Mouse (Mus musculus): ENCODE data around the gene Vdac1. TPM values are rescaled to one million over a fixed set of nuclear protein-coding genes. Genes with fewer than 3 reads are reported as not detected.

The Vdac1 gene
- polyA plus RNA-seq, 1 experiment from 2014 or later: 265 TPM

- Histone ChIP-seq H3K36me3 (ENCODE audit: control insufficient read depth, insufficient read depth, low read length) (no peaks in the 10 kb centered on the region), H3K9me3 (ENCODE audit: control insufficient read depth, low read length) (no peaks in the 10 kb centered on the region), H3K9ac (ENCODE audit: low read depth, low read length) (peak overlapping the region; percentile 98), H3K27ac (ENCODE audit: low read depth, low read length) (peak overlapping the region; percentile 97), H3K4me3 (ENCODE audit: low read length) (peak overlapping the region; percentile 97), H3K27me3 (ENCODE audit: control insufficient read depth, insufficient read depth, low read length) (no peaks in the 10 kb centered on the region), H3K4me2 (replicated peaks; ENCODE audit: low read depth, low read length) (peak overlapping the region; percentile 58), H3K4me1 (ENCODE audit: control insufficient read depth, insufficient read depth, low read length) (peaks cover 35% of the 10 kb centered on the region)
- ATAC-seq (ENCODE audit: low FRiP score, low TSS enrichment): peak; percentile 58
- under 1% methylated on average over 47 of the region's 47 CpGs for WGBS
Observed at GRCm38 (mm10) chr11:52361287-52361921, 744 bp downstream of the Vdac1 start.

GRCm38 (mm10) chr11:52364376-52364775 is 3.7 kb downstream of the Vdac1 start:
- peaks cover 35% of the 10 kb centered on the region for H3K4me1 ChIP-seq (ENCODE audit: control insufficient read depth, insufficient read depth, low read length)
- H3K36me3 ChIP-seq (ENCODE audit: control insufficient read depth, insufficient read depth, low read length): no peaks in the 10 kb centered on the region
- no peaks in the 10 kb centered on the region for H3K27me3 ChIP-seq (ENCODE audit: control insufficient read depth, insufficient read depth, low read length)
- no peak overlapping the region for H3K27ac ChIP-seq (ENCODE audit: low read depth, low read length)
- no peaks in the 10 kb centered on the region for H3K9me3 ChIP-seq (ENCODE audit: control insufficient read depth, low read length)
- H3K4me2 ChIP-seq (replicated peaks; ENCODE audit: low read depth, low read length): no peak overlapping the region
- ATAC-seq (ENCODE audit: low FRiP score, low TSS enrichment): no peak
- 77% methylated on average over 2 of the region's 2 CpGs for WGBS
- H3K4me3 ChIP-seq (ENCODE audit: low read length): no peak overlapping the region
- no peak overlapping the region for H3K9ac ChIP-seq (ENCODE audit: low read depth, low read length)

GRCm38 (mm10) chr11:52365143-52365542 is 4.5 kb downstream of the Vdac1 start:
- Histone ChIP-seq H3K27me3 (ENCODE audit: control insufficient read depth, insufficient read depth, low read length) (no peaks in the 10 kb centered on the region), H3K4me1 (ENCODE audit: control insufficient read depth, insufficient read depth, low read length) (peaks cover 29% of the 10 kb centered on the region), H3K4me2 (replicated peaks; ENCODE audit: low read depth, low read length) (no peak overlapping the region), H3K36me3 (ENCODE audit: control insufficient read depth, insufficient read depth, low read length) (no peaks in the 10 kb centered on the region), H3K9ac (ENCODE audit: low read depth, low read length) (no peak overlapping the region), H3K27ac (ENCODE audit: low read depth, low read length) (peak overlapping the region; percentile 19; the same call in 1 of the 2 replicates), H3K4me3 (ENCODE audit: low read length) (no peak overlapping the region), H3K9me3 (ENCODE audit: control insufficient read depth, low read length) (no peaks in the 10 kb centered on the region)
- no peak for ATAC-seq (ENCODE audit: low FRiP score, low TSS enrichment)
- 71% methylated on average over 1 of the region's 1 CpGs for WGBS

GRCm38 (mm10) chr11:52366358-52366757 is 5.7 kb downstream of the Vdac1 start:
- H3K27me3 ChIP-seq (ENCODE audit: control insufficient read depth, insufficient read depth, low read length): no peaks in the 10 kb centered on the region
- no peaks in the 10 kb centered on the region for H3K9me3 ChIP-seq (ENCODE audit: control insufficient read depth, low read length)
- no peak overlapping the region for H3K4me3 ChIP-seq (ENCODE audit: low read length)
- ATAC-seq (ENCODE audit: low FRiP score, low TSS enrichment): no peak
- peaks cover 28% of the 10 kb centered on the region for H3K4me1 ChIP-seq (ENCODE audit: control insufficient read depth, insufficient read depth, low read length)
- no peak overlapping the region for H3K27ac ChIP-seq (ENCODE audit: low read depth, low read length)
- H3K36me3 ChIP-seq (ENCODE audit: control insufficient read depth, insufficient read depth, low read length): no peaks in the 10 kb centered on the region
- H3K9ac ChIP-seq (ENCODE audit: low read depth, low read length): no peak overlapping the region
- 93% methylated on average over 5 of the region's 5 CpGs for WGBS
- H3K4me2 ChIP-seq (replicated peaks; ENCODE audit: low read depth, low read length): no peak overlapping the region

GRCm38 (mm10) chr11:52368176-52368985 is 7.7 kb downstream of the Vdac1 start:
- H3K9me3 ChIP-seq (ENCODE audit: control insufficient read depth, low read length): no peaks in the 10 kb centered on the region
- H3K27ac ChIP-seq (ENCODE audit: low read depth, low read length): no peak overlapping the region
- no peaks in the 10 kb centered on the region for H3K27me3 ChIP-seq (ENCODE audit: control insufficient read depth, insufficient read depth, low read length)
- H3K4me3 ChIP-seq (ENCODE audit: low read length): no peak overlapping the region
- ATAC-seq (ENCODE audit: low FRiP score, low TSS enrichment): no peak
- no peak overlapping the region for H3K9ac ChIP-seq (ENCODE audit: low read depth, low read length)
- WGBS: 69% methylated on average over 10 of the region's 10 CpGs
- H3K4me1 ChIP-seq (ENCODE audit: control insufficient read depth, insufficient read depth, low read length): peaks cover 17% of the 10 kb centered on the region
- H3K36me3 ChIP-seq (ENCODE audit: control insufficient read depth, insufficient read depth, low read length): no peaks in the 10 kb centered on the region
- H3K4me2 ChIP-seq (replicated peaks; ENCODE audit: low read depth, low read length): no peak overlapping the region

GRCm38 (mm10) chr11:52369252-52370134 is 8.8 kb downstream of the Vdac1 start:
- H3K9ac ChIP-seq (ENCODE audit: low read depth, low read length): no peak overlapping the region
- WGBS: 80% methylated on average over 9 of the region's 9 CpGs
- no peak for ATAC-seq (ENCODE audit: low FRiP score, low TSS enrichment)
- peaks cover 4% of the 10 kb centered on the region for H3K36me3 ChIP-seq (ENCODE audit: control insufficient read depth, insufficient read depth, low read length)
- no peaks in the 10 kb centered on the region for H3K9me3 ChIP-seq (ENCODE audit: control insufficient read depth, low read length)
- H3K27me3 ChIP-seq (ENCODE audit: control insufficient read depth, insufficient read depth, low read length): no peaks in the 10 kb centered on the region
- H3K4me2 ChIP-seq (replicated peaks; ENCODE audit: low read depth, low read length): no peak overlapping the region
- H3K27ac ChIP-seq (ENCODE audit: low read depth, low read length): no peak overlapping the region
- H3K4me3 ChIP-seq (ENCODE audit: low read length): no peak overlapping the region
- H3K4me1 ChIP-seq (ENCODE audit: control insufficient read depth, insufficient read depth, low read length): peaks cover 7% of the 10 kb centered on the region

GRCm38 (mm10) chr11:52370135-52370452 is 9.4 kb downstream of the Vdac1 start:
- Histone ChIP-seq H3K9ac (ENCODE audit: low read depth, low read length) (no peak overlapping the region), H3K4me2 (replicated peaks; ENCODE audit: low read depth, low read length) (no peak overlapping the region), H3K27ac (ENCODE audit: low read depth, low read length) (peak overlapping the region; percentile 21; the same call in 1 of the 2 replicates), H3K27me3 (ENCODE audit: control insufficient read depth, insufficient read depth, low read length) (no peaks in the 10 kb centered on the region), H3K36me3 (ENCODE audit: control insufficient read depth, insufficient read depth, low read length) (peaks cover 10% of the 10 kb centered on the region), H3K9me3 (ENCODE audit: control insufficient read depth, low read length) (no peaks in the 10 kb centered on the region), H3K4me3 (ENCODE audit: low read length) (no peak overlapping the region), H3K4me1 (ENCODE audit: control insufficient read depth, insufficient read depth, low read length) (peaks cover under 1% of the 10 kb centered on the region)
- no peak for ATAC-seq (ENCODE audit: low FRiP score, low TSS enrichment)
- 95% methylated on average over 2 of the region's 2 CpGs for WGBS

- peaks cover 15% of the 10 kb centered on the region for H3K36me3 ChIP-seq (ENCODE audit: control insufficient read depth, insufficient read depth, low read length)
- H3K4me3 ChIP-seq (ENCODE audit: low read length): no peak overlapping the region
- no peaks in the 10 kb centered on the region for H3K4me1 ChIP-seq (ENCODE audit: control insufficient read depth, insufficient read depth, low read length)
- peak; percentile 32; the same call in 1 of the 2 replicates for ATAC-seq (ENCODE audit: low FRiP score, low TSS enrichment)
- H3K27me3 ChIP-seq (ENCODE audit: control insufficient read depth, insufficient read depth, low read length): no peaks in the 10 kb centered on the region
- WGBS: 47% methylated on average over 2 of the region's 2 CpGs
- no peak overlapping the region for H3K4me2 ChIP-seq (replicated peaks; ENCODE audit: low read depth, low read length)
- peak overlapping the region; percentile 21; the same call in 1 of the 2 replicates for H3K27ac ChIP-seq (ENCODE audit: low read depth, low read length)
- H3K9me3 ChIP-seq (ENCODE audit: control insufficient read depth, low read length): no peaks in the 10 kb centered on the region
- no peak overlapping the region for H3K9ac ChIP-seq (ENCODE audit: low read depth, low read length)
Observed at GRCm38 (mm10) chr11:52370538-52370937, 9.9 kb downstream of the Vdac1 start.

Data from kidney, embryonic 14.5 days (tissue).